Mouse (Mus musculus) embryo, embryonic 10.5 days (tissue): Measurements from ENCODE around the gene Pyroxd2.

Experiments
- DNase-seq: peaks from one replicate; pipeline ENCODE4 v3.0.0-alpha.2; 2015; ENCODE audit warnings: low spot score

Pyroxd2 gene

GRCm38 (mm10) chr19:42745084-42745868, 7.3 kb downstream of the Pyroxd2 start:
- no peak for DNase-seq

GRCm38 (mm10) chr19:42744162-42744586, 8.4 kb downstream of the Pyroxd2 start:
- DNase-seq = peak; percentile 75

GRCm38 (mm10) chr19:42743261-42743660, 9.3 kb downstream of the Pyroxd2 start:
- no peak for DNase-seq

GRCm38 (mm10) chr19:42741884-42742283, 10.7 kb downstream of the Pyroxd2 start:
- DNase-seq = no peak

- no peak for DNase-seq
Measured at GRCm38 (mm10) chr19:42740163-42740899, 12.2 kb downstream of the Pyroxd2 start.

GRCm38 (mm10) chr19:42739734-42740133, 12.8 kb downstream of the Pyroxd2 start:
- no peak for DNase-seq

- no peak for DNase-seq
Measured at GRCm38 (mm10) chr19:42737753-42738152, 14.8 kb downstream of the Pyroxd2 start.

GRCm38 (mm10) chr19:42734982-42735381, 17.6 kb downstream of the Pyroxd2 start:
- no peak for DNase-seq

- DNase-seq = no peak
Measured at GRCm38 (mm10) chr19:42727424-42727823, 25.2 kb downstream of the Pyroxd2 start.

GRCm38 (mm10) chr19:42726766-42727165, 25.8 kb downstream of the Pyroxd2 start:
- no peak for DNase-seq

GRCm38 (mm10) chr19:42725973-42726350, 26.6 kb downstream of the Pyroxd2 start:
- no peak for DNase-seq

- peak; percentile 45 for DNase-seq
Measured at GRCm38 (mm10) chr19:42725056-42725972, 27.3 kb downstream of the Pyroxd2 start.

GRCm38 (mm10) chr19:42723302-42723701, 29.3 kb downstream of the Pyroxd2 start:
- DNase-seq = no peak

GRCm38 (mm10) chr19:42722500-42722899, 30.1 kb downstream of the Pyroxd2 start:
- no peak for DNase-seq

- DNase-seq = no peak
Measured at GRCm38 (mm10) chr19:42718101-42718500, 34.5 kb downstream of the Pyroxd2 start.

- DNase-seq = no peak
Measured at GRCm38 (mm10) chr19:42717668-42718067, 34.9 kb downstream of the Pyroxd2 start.

- no peak for DNase-seq
Measured at GRCm38 (mm10) chr19:42716507-42716906, 36.1 kb downstream of the Pyroxd2 start.

- DNase-seq = no peak
Measured at GRCm38 (mm10) chr19:42713770-42714169, 38.8 kb downstream of the Pyroxd2 start.

- no peak for DNase-seq
Measured at GRCm38 (mm10) chr19:42699426-42699825, 53.1 kb downstream of the Pyroxd2 start.

GRCm38 (mm10) chr19:42698576-42698975, 54.0 kb downstream of the Pyroxd2 start:
- no peak for DNase-seq

GRCm38 (mm10) chr19:42697336-42697735, 55.2 kb downstream of the Pyroxd2 start:
- peak; percentile 49 for DNase-seq

- DNase-seq = no peak
Measured at GRCm38 (mm10) chr19:42690256-42690655, 62.3 kb downstream of the Pyroxd2 start.
